Mouse (Mus musculus): Measurements from ENCODE around the gene Rapgef3.

DNA sequence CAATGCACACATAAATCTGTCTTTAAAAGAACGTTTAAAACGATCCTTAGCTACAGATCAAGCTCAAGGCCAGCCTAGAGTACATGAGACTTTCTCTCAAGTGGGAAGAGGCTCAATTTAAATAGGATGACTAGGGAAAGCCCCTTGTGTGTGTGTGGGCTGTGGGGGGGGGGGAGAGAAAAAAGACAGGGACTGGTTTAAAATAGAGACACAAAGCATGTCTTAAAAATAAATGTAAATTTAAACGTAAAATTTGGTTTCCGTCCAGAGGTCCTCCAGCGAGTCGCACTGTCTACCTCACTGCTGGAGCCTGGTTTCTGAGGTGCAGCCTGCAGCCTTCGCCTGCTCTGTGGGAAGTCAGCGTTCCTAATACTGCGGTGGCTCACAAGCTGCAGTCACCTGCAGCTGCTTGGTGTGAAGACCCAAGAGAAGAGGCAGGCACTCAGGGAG, 27.5 kb downstream of the Rapgef3 start:
- no peak for TF ChIP-seq POLR2A (IDR thresholded peaks at IDR 0.05; ENCODE audit: borderline replicate concordance, low read depth, low read length)
- no peak for TF ChIP-seq CTCF (IDR thresholded peaks at IDR 0.05; ENCODE audit: low read depth, low read length)

All from bone marrow macrophage, adult 2 months (primary cell).